Mouse (Mus musculus): ENCODE measurements at regions not wholly inside any gene's neighbourhood (a gene's known extent, or its start where the extent isn't known, plus 50 kb on each side); places are given as distances from the start of the nearest gene placed in this dataset.

- no peaks in the 10 kb centered on the region for H3K27me3 ChIP-seq (ENCODE audit: control insufficient read depth, insufficient read depth, low read length)
- peaks cover 4% of the 10 kb centered on the region; the same call in 1 of the 2 replicates for H3K9me3 ChIP-seq (ENCODE audit: control insufficient read depth, low read length)
- 79% methylated on average over 3 of the region's 3 CpGs for WGBS
- no peak for ATAC-seq (ENCODE audit: low FRiP score, low TSS enrichment)
- no peaks in the 10 kb centered on the region for H3K36me3 ChIP-seq (ENCODE audit: control insufficient read depth, insufficient read depth, low read length)
- H3K9ac ChIP-seq (ENCODE audit: low read depth, low read length): no peak overlapping the region
- H3K27ac ChIP-seq (ENCODE audit: low read depth, low read length): no peak overlapping the region
- no peaks in the 10 kb centered on the region for H3K4me1 ChIP-seq (ENCODE audit: control insufficient read depth, insufficient read depth, low read length)
- H3K4me2 ChIP-seq (replicated peaks; ENCODE audit: low read depth, low read length): no peak overlapping the region
- no peak overlapping the region for H3K4me3 ChIP-seq (ENCODE audit: low read length)
Measured at GRCm38 (mm10) chr9:5753785-5754184, 408.6 kb downstream of the Casp12 start.

DNA sequence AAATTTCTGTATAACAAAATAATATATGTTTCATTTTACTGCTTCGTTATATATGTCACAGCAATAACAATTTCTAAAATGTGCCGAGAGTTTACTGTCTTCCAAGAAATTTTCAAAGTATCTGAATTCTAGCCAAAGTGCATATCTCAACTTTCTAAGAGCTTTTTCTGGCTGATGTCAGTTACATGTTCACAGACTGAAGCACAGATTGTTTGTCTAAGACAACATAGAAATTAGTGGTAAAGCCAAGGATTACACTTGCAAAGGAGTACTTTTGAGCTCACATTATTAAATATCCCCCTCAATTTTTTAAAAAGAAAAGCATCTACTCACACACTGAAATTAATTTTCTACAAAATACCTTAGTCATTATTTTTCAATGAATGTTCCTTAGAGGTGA, 407.2 kb upstream of the Pdgfd start:
- H3K9ac ChIP-seq (ENCODE audit: low read depth, low read length): no peak overlapping the region
- no peaks in the 10 kb centered on the region for H3K36me3 ChIP-seq (ENCODE audit: control insufficient read depth, insufficient read depth, low read length)
- 86% methylated on average over 2 of the region's 2 CpGs for WGBS
- H3K27me3 ChIP-seq (ENCODE audit: control insufficient read depth, insufficient read depth, low read length): no peaks in the 10 kb centered on the region
- no peak for ATAC-seq (ENCODE audit: low FRiP score, low TSS enrichment)
- no peak overlapping the region for H3K27ac ChIP-seq (ENCODE audit: low read depth, low read length)
- no peak overlapping the region for H3K4me2 ChIP-seq (replicated peaks; ENCODE audit: low read depth, low read length)
- no peaks in the 10 kb centered on the region for H3K9me3 ChIP-seq (ENCODE audit: control insufficient read depth, low read length)
- no peak overlapping the region for H3K4me3 ChIP-seq (ENCODE audit: low read length)
- H3K4me1 ChIP-seq (ENCODE audit: control insufficient read depth, insufficient read depth, low read length): no peaks in the 10 kb centered on the region

DNA sequence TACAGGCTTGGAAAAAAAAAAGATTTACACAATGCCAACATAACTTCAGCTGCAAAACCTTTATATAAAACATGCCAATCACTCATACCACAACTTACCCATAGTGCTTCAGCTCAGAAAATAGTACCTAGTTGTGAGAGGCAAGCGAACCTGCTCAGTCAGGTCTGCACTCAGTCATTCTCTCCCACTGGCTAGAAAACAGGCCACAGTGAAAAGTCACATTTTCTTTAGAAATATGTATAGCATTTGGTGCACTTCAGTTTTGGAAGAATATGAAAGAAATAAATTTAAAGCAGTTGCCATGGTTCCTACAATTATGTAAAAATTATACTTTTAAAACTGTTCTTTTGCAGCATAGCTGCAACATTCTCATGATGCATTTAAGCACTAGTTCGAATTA, 398.5 kb upstream of the Pdgfd start:
- H3K4me2 ChIP-seq (replicated peaks; ENCODE audit: low read depth, low read length): no peak overlapping the region
- no peaks in the 10 kb centered on the region for H3K36me3 ChIP-seq (ENCODE audit: control insufficient read depth, insufficient read depth, low read length)
- no peak overlapping the region for H3K27ac ChIP-seq (ENCODE audit: low read depth, low read length)
- H3K4me1 ChIP-seq (ENCODE audit: control insufficient read depth, insufficient read depth, low read length): no peaks in the 10 kb centered on the region
- H3K9ac ChIP-seq (ENCODE audit: low read depth, low read length): no peak overlapping the region
- no peaks in the 10 kb centered on the region for H3K9me3 ChIP-seq (ENCODE audit: control insufficient read depth, low read length)
- no peaks in the 10 kb centered on the region for H3K27me3 ChIP-seq (ENCODE audit: control insufficient read depth, insufficient read depth, low read length)
- 83% methylated on average over 2 of the region's 2 CpGs for WGBS
- no peak for ATAC-seq (ENCODE audit: low FRiP score, low TSS enrichment)
- no peak overlapping the region for H3K4me3 ChIP-seq (ENCODE audit: low read length)

GRCm38 (mm10) chr9:5771158-5771557, 397.2 kb upstream of the Pdgfd start:
- ATAC-seq (ENCODE audit: low FRiP score, low TSS enrichment): no peak
- Histone ChIP-seq H3K4me2 (replicated peaks; ENCODE audit: low read depth, low read length) (no peak overlapping the region), H3K4me1 (ENCODE audit: control insufficient read depth, insufficient read depth, low read length) (no peaks in the 10 kb centered on the region), H3K9me3 (ENCODE audit: control insufficient read depth, low read length) (no peaks in the 10 kb centered on the region), H3K36me3 (ENCODE audit: control insufficient read depth, insufficient read depth, low read length) (no peaks in the 10 kb centered on the region), H3K9ac (ENCODE audit: low read depth, low read length) (no peak overlapping the region), H3K27me3 (ENCODE audit: control insufficient read depth, insufficient read depth, low read length) (no peaks in the 10 kb centered on the region), H3K4me3 (ENCODE audit: low read length) (no peak overlapping the region), H3K27ac (ENCODE audit: low read depth, low read length) (no peak overlapping the region)

All from kidney, embryonic 14.5 days (tissue).